Mouse (Mus musculus) CH12.LX (cell line): ENCODE measurements around the gene Olfr1065. TPM values are rescaled to one million over a fixed set of nuclear protein-coding genes. Genes with fewer than 3 reads are reported as not detected.
"Not testable (repeated sequence)": the region's sequence is repeated elsewhere in the genome, so short reads cannot be mapped to it uniquely, and the experiment has no call there.

Experiments
- DNase-seq: peaks from one replicate; pipeline ENCODE4 v3.0.0-alpha.2; 2013; ENCODE audit errors: extremely low read depth
- H3K27ac ChIP-seq: 2 replicates; pipeline ENCODE4 v1.5.1; 2012; ENCODE audit warnings: low read depth, mild to moderate bottlenecking, control low read depth, moderate library complexity; ENCODE audit not compliant: insufficient read depth
- H3K27me3 ChIP-seq: replicated peaks from 2 replicates; pipeline ENCODE3; 2012; ENCODE audit warnings: inconsistent platforms
- H3K36me3 ChIP-seq, 2 experiments: replicated peaks in 1 of 2; 2 replicates each; pipeline versions ENCODE3 to v1.6.1; 2012; ENCODE audit warnings: inconsistent platforms in 1 of 2, low read length in 1 of 2, mild to moderate bottlenecking in 1 of 2, mixed read lengths in 1 of 2, moderate library complexity in 1 of 2; ENCODE audit not compliant: control insufficient read depth in 1 of 2, insufficient read depth in 1 of 2
- H3K4me1 ChIP-seq, 2 experiments: 2 replicates each; pipeline ENCODE4 v1.6.1; 2012; ENCODE audit warnings: inconsistent platforms in 1 of 2, moderate library complexity in 1 of 2; ENCODE audit not compliant: insufficient read depth in 2 of 2, control insufficient read depth in 1 of 2
- H3K4me2 ChIP-seq: 2 replicates; pipeline ENCODE4 v1.6.1; 2012; ENCODE audit warnings: low read depth, mild to moderate bottlenecking, control low read depth; ENCODE audit not compliant: poor library complexity, insufficient read depth, severe bottlenecking
- H3K4me3 ChIP-seq, 3 experiments: fragments of 150-350 bp in 1 of 3; sonication (generic) in 1 of 3; replicated peaks in 1 of 3; 2 replicates each; pipeline versions ENCODE3 to v1.5.1; 2011 to 2012; ENCODE audit warnings: low read depth in 2 of 3, low read length in 2 of 3, mild to moderate bottlenecking in 2 of 3, moderate library complexity in 2 of 3, control low read depth in 1 of 3, improper control_type of control experiment in 1 of 3, inconsistent platforms in 1 of 3, mixed read lengths in 1 of 3; ENCODE audit not compliant: poor library complexity in 1 of 3
- H3K79me2 ChIP-seq: replicated peaks from 2 replicates; pipeline ENCODE4 v1.6.1; 2012; ENCODE audit warnings: mild to moderate bottlenecking, moderate library complexity; ENCODE audit not compliant: control insufficient read depth, poor library complexity, insufficient read depth, severe bottlenecking; ENCODE audit errors: extremely low read depth
- H3K9ac ChIP-seq: 2 replicates; pipeline ENCODE4 v1.6.1; 2012; ENCODE audit warnings: low read depth, mild to moderate bottlenecking, control low read depth, moderate library complexity; ENCODE audit not compliant: insufficient read depth
- H3K9me3 ChIP-seq: replicated peaks from 2 replicates; pipeline ENCODE3; 2012; ENCODE audit warnings: low read length, inconsistent platforms, mixed read lengths
- BHLHE40 ChIP-seq: IDR thresholded peaks from 2 replicates; pipeline ENCODE4 v1.6.1; 2011; ENCODE audit warnings: mild to moderate bottlenecking, low read depth, low read length, improper control_type of control experiment
- CHD1 ChIP-seq: IDR thresholded peaks from 2 replicates; pipeline ENCODE4 v1.6.1; 2012; ENCODE audit warnings: low read depth, low read length, improper control_type of control experiment, inconsistent platforms
- E2F4 ChIP-seq: IDR thresholded peaks from 2 replicates; pipeline ENCODE4 v1.6.1; 2011; ENCODE audit warnings: low read depth, low read length, improper control_type of control experiment; ENCODE audit not compliant: insufficient replicate concordance
- ELF1 ChIP-seq: IDR thresholded peaks from 2 replicates; pipeline ENCODE4 v1.6.1; 2014; ENCODE audit warnings: low read depth, mild to moderate bottlenecking, inconsistent platforms, low read length, improper control_type of control experiment
- EP300 ChIP-seq: IDR thresholded peaks from 2 replicates; pipeline ENCODE4 v1.6.1; 2011; ENCODE audit warnings: low read length, improper control_type of control experiment
- ETS1 ChIP-seq: conservative IDR thresholded peaks from 2 replicates; pipeline ENCODE4 v1.6.1; 2012; ENCODE audit warnings: low read depth, mild to moderate bottlenecking, inconsistent platforms, low read length, improper control_type of control experiment, moderate library complexity
- GABPA ChIP-seq: IDR thresholded peaks from 2 replicates; pipeline ENCODE4 v1.6.1; 2012; ENCODE audit warnings: low read depth, low read length, improper control_type of control experiment, inconsistent platforms; ENCODE audit not compliant: insufficient replicate concordance
- HCFC1 ChIP-seq: IDR thresholded peaks from 2 replicates; pipeline ENCODE4 v1.6.1; 2012; ENCODE audit warnings: low read depth, mild to moderate bottlenecking, inconsistent platforms, low read length, improper control_type of control experiment
- IRF4 ChIP-seq: IDR thresholded peaks from 2 replicates; pipeline ENCODE4 v1.6.1; 2014; ENCODE audit warnings: low read depth, mild to moderate bottlenecking, inconsistent platforms, low read length, improper control_type of control experiment
- JUN ChIP-seq: IDR thresholded peaks from 2 replicates; pipeline ENCODE4 v1.6.1; 2011; ENCODE audit warnings: low read depth, mild to moderate bottlenecking, low read length, improper control_type of control experiment, moderate library complexity; ENCODE audit not compliant: insufficient read depth
- JUND ChIP-seq: conservative IDR thresholded peaks from 2 replicates; pipeline ENCODE4 v1.6.1; 2011; ENCODE audit warnings: low read depth, low read length, improper control_type of control experiment
- KAT2A ChIP-seq: IDR thresholded peaks from 2 replicates; pipeline ENCODE4 v1.6.1; 2012; ENCODE audit warnings: low read length, improper control_type of control experiment, inconsistent platforms; ENCODE audit not compliant: insufficient replicate concordance
- MAFK ChIP-seq: IDR thresholded peaks from 2 replicates; pipeline ENCODE4 v1.6.1; 2011; ENCODE audit warnings: low read length, improper control_type of control experiment; ENCODE audit not compliant: insufficient replicate concordance
- MAX ChIP-seq: IDR thresholded peaks from 2 replicates; pipeline ENCODE4 v1.6.1; 2011; ENCODE audit warnings: low read length, improper control_type of control experiment
- MAZ ChIP-seq: IDR thresholded peaks from 2 replicates; pipeline ENCODE4 v1.6.1; 2012; ENCODE audit warnings: low read depth, mild to moderate bottlenecking, inconsistent platforms, low read length, improper control_type of control experiment, moderate library complexity
- MEF2A ChIP-seq: IDR thresholded peaks from 2 replicates; pipeline ENCODE4 v1.6.1; 2014; ENCODE audit warnings: low read depth, mild to moderate bottlenecking, inconsistent platforms, low read length, improper control_type of control experiment, borderline replicate concordance
- MXI1 ChIP-seq: IDR thresholded peaks from 2 replicates; pipeline ENCODE4 v1.6.1; 2011; ENCODE audit warnings: mild to moderate bottlenecking, low read depth, low read length, improper control_type of control experiment
- MYC ChIP-seq: IDR thresholded peaks from 2 replicates; pipeline ENCODE4 v1.6.1; 2011; ENCODE audit warnings: low read depth, mild to moderate bottlenecking, improper control_type of control experiment, low read length
- POLR2A ChIP-seq: IDR thresholded peaks from 2 replicates; pipeline ENCODE4 v1.6.1; 2011; ENCODE audit warnings: low read depth, mild to moderate bottlenecking, improper control_type of control experiment, low read length
- RAD21 ChIP-seq: IDR thresholded peaks from 2 replicates; pipeline ENCODE4 v1.6.1; 2011; ENCODE audit warnings: low read depth, mild to moderate bottlenecking, low read length, improper control_type of control experiment, moderate library complexity
- SIN3A ChIP-seq: IDR thresholded peaks from 2 replicates; pipeline ENCODE4 v1.6.1; 2012; ENCODE audit warnings: low read length, improper control_type of control experiment, inconsistent platforms
- TBP ChIP-seq: conservative IDR thresholded peaks from 2 replicates; pipeline ENCODE4 v1.6.1; 2011; ENCODE audit warnings: low read depth, low read length, improper control_type of control experiment
- ZC3H11A ChIP-seq: IDR thresholded peaks from 2 replicates; pipeline ENCODE4 v1.6.1; 2012; ENCODE audit warnings: low read depth, mild to moderate bottlenecking, inconsistent platforms, low read length, improper control_type of control experiment
- ZKSCAN1 ChIP-seq: IDR thresholded peaks from 2 replicates; pipeline ENCODE4 v1.6.1; 2012; ENCODE audit warnings: low read depth, inconsistent platforms, low read length, improper control_type of control experiment, borderline replicate concordance
- ZNF384 ChIP-seq: IDR thresholded peaks from 2 replicates; pipeline ENCODE4 v1.6.1; 2012; ENCODE audit warnings: low read depth, low read length, improper control_type of control experiment, inconsistent platforms
- dilution Hi-C: fragments of 300-500 bp; cut with MboI; formaldehyde crosslinking; loops from 2 replicates; pipeline ENCODE4 v1.14.3; 2020; ENCODE audit warnings: low sequenced_read_pairs; ENCODE audit not compliant: extremely low pct_unique_long_range_greater_than_20kb, extremely low pct_ligation_motif_present
- in situ Hi-C: fragments of 300-500 bp; cut with MboI; formaldehyde crosslinking; loops from 3 replicates; pipeline ENCODE4 v1.14.3; 2019; ENCODE audit warnings: low sequenced_read_pairs, low pct_ligation_motif_present, low pct_unique_long_range_greater_than_20kb, mixed read lengths
- polyA plus RNA-seq: library from polyadenylated mRNA; unstranded; fragments of >175 nt; gene quantifications from 2 replicates; pipeline ENCODE4 v1.2.1, GENCODE M21; 2012; ENCODE audit warnings: low read depth; ENCODE audit not compliant: insufficient read length
- total RNA-seq, 2 experiments: library from RNA; depleted of rRNA; stranded (reverse); fragments of 300-350 nt in 1 of 2; fragments of >200 nt in 1 of 2; gene quantifications; 2 replicates each; pipeline ENCODE4 v1.2.3; 2012 to 2014

Olfr1065 gene
- total and polyA plus RNA-seq, 3 experiments = not detected

GRCm38 (mm10) chr2:86460434-86460833, 10.0 kb upstream of the Olfr1065 start:
- Histone ChIP-seq H3K9ac (no peak overlapping the region), H3K27ac (no peak overlapping the region), H3K9me3 (peaks cover 5% of the 10 kb centered on the region), H3K27me3 (no peaks in the 10 kb centered on the region), H3K4me2 (no peak overlapping the region), H3K4me3 (no peak overlapping the region), H3K79me2 (no peaks in the 10 kb centered on the region), H3K4me1 (no peaks in the 10 kb centered on the region), H3K36me3 (no peaks in the 10 kb centered on the region)
- dilution Hi-C loops = no loop called here
- no peak for DNase-seq
- TF ChIP-seq MAFK (no peak), ZKSCAN1 (no peak), JUND (no peak), MAZ (no peak), ZNF384 (no peak), POLR2A (no peak), KAT2A (no peak), BHLHE40 (no peak), EP300 (no peak), MAX (no peak), RAD21 (no peak), IRF4 (no peak), MXI1 (no peak), GABPA (no peak)
- in situ Hi-C loops = loop anchor here (25.0 kb wide), 1 partner anchor 723 kb away; no protein-coding TSS in a partner anchor

GRCm38 (mm10) chr2:86456169-86456568, 5.8 kb upstream of the Olfr1065 start, which contains the start of gene Olfr1066:
TSS of gene Olfr1066 (minus strand) at chr2:86456269.
- Histone ChIP-seq H3K4me3 (no peak within 1 kb of the TSS), H3K9me3 (peaks cover 10% of the 10 kb centered on the region), H3K4me2 (no peak within 1 kb of the TSS), H3K79me2 (no peaks in the 10 kb centered on the region), H3K4me1 (no peaks in the 10 kb centered on the region), H3K27ac (no peak within 1 kb of the TSS), H3K27me3 (no peaks in the 10 kb centered on the region), H3K9ac (no peak within 1 kb of the TSS), H3K36me3 (no peaks in the 10 kb centered on the region)
- in situ Hi-C loops = loop anchor here (25.0 kb wide), 1 partner anchor 719 kb away; no protein-coding TSS in a partner anchor
- no peak for DNase-seq
- dilution Hi-C loops = no loop called here
- TF ChIP-seq GABPA (no peak), MEF2A (no peak), JUN (no peak), SIN3A (no peak), CHD1 (no peak), MAZ (no peak), ZC3H11A (no peak), MYC (no peak), E2F4 (no peak), ELF1 (no peak), EP300 (no peak), IRF4 (no peak), HCFC1 (no peak), TBP (no peak), ETS1 (no peak)

GRCm38 (mm10) chr2:86442101-86442500, 8.3 kb downstream of the Olfr1065 start:
- in situ Hi-C loops, H3K36me3 ChIP-seq, H3K4me2 ChIP-seq, H3K9ac ChIP-seq, H3K27ac ChIP-seq, H3K27me3 ChIP-seq, H3K9me3 ChIP-seq, dilution Hi-C loops, H3K4me3 ChIP-seq, DNase-seq, H3K4me1 ChIP-seq, H3K79me2 ChIP-seq: not testable (repeated sequence)
